Mouse (Mus musculus) C2C12 (cell line): Measurements from ENCODE around the gene Mcm5.

ENCODE experiments used
- CEBPB ChIP-seq: IDR thresholded peaks from one replicate; pipeline ENCODE4 v1.6.1; 2011; ENCODE audit warnings: low read depth, mild to moderate bottlenecking, control low read depth, moderate library complexity
- CTCF ChIP-seq: IDR thresholded peaks from one replicate; pipeline ENCODE4 v1.5.1; 2011; ENCODE audit not compliant: control insufficient read depth, insufficient read depth, insufficient read length

DNA sequence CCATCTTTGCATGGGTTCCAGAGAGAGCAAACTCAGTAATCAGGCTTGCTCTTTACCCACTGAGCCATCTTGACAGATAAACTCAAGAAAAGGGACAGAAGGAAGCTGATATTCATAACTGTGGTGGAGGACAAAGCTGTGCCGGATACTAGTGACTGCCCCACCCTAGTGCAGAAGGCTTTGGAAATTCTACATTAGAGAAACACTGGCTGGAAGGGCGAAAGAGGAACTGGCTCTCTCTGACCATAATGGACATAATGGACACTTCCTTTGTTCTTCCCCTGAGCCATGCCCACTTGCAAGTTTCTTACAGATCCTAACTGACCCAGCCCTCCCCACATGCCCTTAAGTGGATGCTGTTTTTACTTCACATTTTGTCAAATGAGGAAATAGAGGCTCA is 23.4 kb upstream of the Mcm5 start:
- TF ChIP-seq CTCF (no peak), CEBPB (no peak)
